Mouse (Mus musculus) neutrophil, adult 83 days (primary cell): ENCODE measurements around the gene Lsm8. TPM values are rescaled to one million over a fixed set of nuclear protein-coding genes. Genes with fewer than 3 reads are reported as not detected.

Experiments used
- total RNA-seq, 2 experiments: library from RNA; stranded (reverse); gene quantifications; one replicate each; pipeline ENCODE4 v1.2.4; 2023

The Lsm8 gene
- total RNA-seq: 10 to 100 TPM; 32.6 to 35.5 TPM

GRCm38 (mm10) chr6:18848051-18848701 is at the start of gene Lsm8:
Gene Lsm8, plus strand, starts transcription at chr6:18848579.

GRCm38 (mm10) chr6:18866018-18866417 is 17.6 kb downstream of the Lsm8 start, which contains the start of gene Ankrd7:
Gene Ankrd7, plus strand, starts transcription at chr6:18866318.

Other genes with a start within 250 kb of the Lsm8 start
- not detected for gene Ankrd7, start 17.7 kb downstream of the Lsm8 start, total RNA-seq